Mouse (Mus musculus): ENCODE data around the gene Odf4. TPM values are rescaled to one million over a fixed set of nuclear protein-coding genes. Genes with fewer than 3 reads are reported as not detected.
A peak's percentile ranks its signal among the peaks of the same experiment; 100 is the strongest.

The Odf4 gene
- polyA plus RNA-seq, 1 experiment from 2014 or later, result 0.56 TPM

- peak; percentile 84 for DNase-seq (ENCODE audit: low spot score)
- 0% methylated on average over 2 of the region's 2 CpGs for WGBS
- H3K9ac ChIP-seq, result no peak overlapping the region
Observed at GRCm38 (mm10) chr11:68874841-68875240, 52.0 kb downstream of the Odf4 start.

More at GRCm38 (mm10) chr11:68874841-68875240, 52.0 kb downstream of the Odf4 start:
- H3K9me3 ChIP-seq (ENCODE audit: control insufficient read depth, low read length), result no peaks in the 10 kb centered on the region
- H3K36me3 ChIP-seq (replicated peaks; ENCODE audit: control insufficient read depth, insufficient read depth), result no peaks in the 10 kb centered on the region
- no peaks in the 10 kb centered on the region for H3K4me1 ChIP-seq (replicated peaks; ENCODE audit: control insufficient read depth, insufficient read depth, low read length)
- no peak overlapping the region for H3K4me2 ChIP-seq (replicated peaks)
- H3K27ac ChIP-seq, result no peak overlapping the region
- no peaks in the 10 kb centered on the region for H3K27me3 ChIP-seq (ENCODE audit: control insufficient read depth, insufficient read depth, low read length)
- ATAC-seq (ENCODE audit: low FRiP score), result no peak
- H3K4me3 ChIP-seq (replicated peaks; ENCODE audit: low read length), result no peak overlapping the region

Other genes starting within 250 kb of the Odf4 start
- 95.3 and 101 TPM in 2 replicates for gene Myh10, start 235.5 kb downstream of the Odf4 start, polyA plus RNA-seq (2014; fragmentation: Nextera tagmentation; extraction: Ambion mirVana)
- gene Ndel1, start 55.2 kb downstream of the Odf4 start, polyA plus RNA-seq (2014; fragmentation: Nextera tagmentation; extraction: Ambion mirVana), result 91.2 and 97.1 TPM in 2 replicates
- not detected in 2 replicates for gene Rnf222, start 38.5 kb downstream of the Odf4 start, polyA plus RNA-seq (2014; fragmentation: Nextera tagmentation; extraction: Ambion mirVana)
- gene Rpl26, start 25.5 kb downstream of the Odf4 start, polyA plus RNA-seq (2014; fragmentation: Nextera tagmentation; extraction: Ambion mirVana), result 573 and 680 TPM in 2 replicates
- 20.1 and 23.4 TPM in 2 replicates for gene Arhgef15, start 30.4 kb upstream of the Odf4 start, polyA plus RNA-seq (2014; fragmentation: Nextera tagmentation; extraction: Ambion mirVana)
- 2.0 and 2.3 TPM in 2 replicates for gene Slc25a35, start 41.0 kb upstream of the Odf4 start, polyA plus RNA-seq (2014; fragmentation: Nextera tagmentation; extraction: Ambion mirVana)
- 26.2 and 32.3 TPM in 2 replicates for gene Rangrf, start 48.1 kb upstream of the Odf4 start, polyA plus RNA-seq (2014; fragmentation: Nextera tagmentation; extraction: Ambion mirVana)
- 12.7 and 15.3 TPM in 2 replicates for gene Pfas, start 81.4 kb upstream of the Odf4 start, polyA plus RNA-seq (2014; fragmentation: Nextera tagmentation; extraction: Ambion mirVana)
- 54.4 and 58.9 TPM in 2 replicates for gene Ctc1, start 88.8 kb upstream of the Odf4 start, polyA plus RNA-seq (2014; fragmentation: Nextera tagmentation; extraction: Ambion mirVana)
- gene Aurkb, start 118.6 kb upstream of the Odf4 start, polyA plus RNA-seq (2014; fragmentation: Nextera tagmentation; extraction: Ambion mirVana), result 17.0 and 22.0 TPM in 2 replicates
- 18.6 and 24.3 TPM in 2 replicates for gene Borcs6, start 132.6 kb upstream of the Odf4 start, polyA plus RNA-seq (2014; fragmentation: Nextera tagmentation; extraction: Ambion mirVana)
- gene Tmem107, start 143.7 kb upstream of the Odf4 start, polyA plus RNA-seq (2014; fragmentation: Nextera tagmentation; extraction: Ambion mirVana), result 40.3 and 40.7 TPM in 2 replicates
- gene Vamp2, start 161.4 kb upstream of the Odf4 start, polyA plus RNA-seq (2014; fragmentation: Nextera tagmentation; extraction: Ambion mirVana), result 324 and 368 TPM in 2 replicates
- gene Per1, start 168.1 kb upstream of the Odf4 start, polyA plus RNA-seq (2014; fragmentation: Nextera tagmentation; extraction: Ambion mirVana), result 9.6 and 10.1 TPM in 2 replicates
- gene Hes7, start 193.3 kb upstream of the Odf4 start, polyA plus RNA-seq (2014; fragmentation: Nextera tagmentation; extraction: Ambion mirVana), result 0.43 and 0.52 TPM in 2 replicates
- gene 9130213A22Rik, start 195.5 kb upstream of the Odf4 start, polyA plus RNA-seq (2014; fragmentation: Nextera tagmentation; extraction: Ambion mirVana), result 0.39 and 0.56 TPM in 2 replicates
- 4.3 and 4.9 TPM in 2 replicates for gene Aloxe3, start 198.8 kb upstream of the Odf4 start, polyA plus RNA-seq (2014; fragmentation: Nextera tagmentation; extraction: Ambion mirVana)
- 0.59 and 0.60 TPM in 2 replicates for gene Alox12b, start 229.9 kb upstream of the Odf4 start, polyA plus RNA-seq (2014; fragmentation: Nextera tagmentation; extraction: Ambion mirVana)

Data from hindbrain, embryonic 14.5 days (tissue).